Mouse (Mus musculus): ENCODE data around the gene Glrp1. TPM values are rescaled to one million over a fixed set of nuclear protein-coding genes. Genes with fewer than 3 reads are reported as not detected.

The Glrp1 gene
- not detected in 2 replicates for polyA plus RNA-seq (2015; fragmentation: Nextera tagmentation; extraction: Ambion mirVana)

DNA sequence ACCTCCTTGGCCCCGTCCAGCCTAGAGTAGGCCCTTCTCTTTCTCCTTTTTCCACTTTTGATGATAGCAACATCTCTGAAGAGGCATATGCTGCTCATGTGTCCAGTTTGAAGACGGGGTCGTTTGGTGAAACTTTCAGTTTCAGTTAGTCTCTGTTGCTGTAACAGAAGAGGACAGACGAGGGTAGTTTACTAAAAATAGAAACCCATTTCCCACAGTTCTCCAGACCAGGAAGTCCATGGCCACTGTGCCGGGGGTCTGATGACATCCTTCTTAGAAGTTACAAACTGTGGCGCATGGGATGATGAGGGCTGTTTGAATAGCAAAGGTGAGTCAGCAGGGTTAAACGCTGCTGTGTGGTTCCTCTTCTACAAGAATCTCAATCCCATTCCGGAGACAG, at the start of gene Glrp1:
Gene Glrp1 (minus strand): TSS at position 278 of the 400 bp plus-strand sequence.
- no peak for ATAC-seq (ENCODE audit: low read depth)
- no peaks in the 10 kb centered on the region for H3K9me3 ChIP-seq
- H3K9ac ChIP-seq, result no peak within 1 kb of the TSS
- no peak within 1 kb of the TSS for H3K27ac ChIP-seq (replicated peaks)
- H3K4me2 ChIP-seq, result no peak within 1 kb of the TSS
- H3K4me3 ChIP-seq, result no peak within 1 kb of the TSS
- H3K27me3 ChIP-seq, result no peaks in the 10 kb centered on the region
- H3K36me3 ChIP-seq, result no peaks in the 10 kb centered on the region
- peaks cover 6% of the 10 kb centered on the region for H3K4me1 ChIP-seq (replicated peaks)
- WGBS, result 84% methylated on average over 8 of the region's 8 CpGs

DNA sequence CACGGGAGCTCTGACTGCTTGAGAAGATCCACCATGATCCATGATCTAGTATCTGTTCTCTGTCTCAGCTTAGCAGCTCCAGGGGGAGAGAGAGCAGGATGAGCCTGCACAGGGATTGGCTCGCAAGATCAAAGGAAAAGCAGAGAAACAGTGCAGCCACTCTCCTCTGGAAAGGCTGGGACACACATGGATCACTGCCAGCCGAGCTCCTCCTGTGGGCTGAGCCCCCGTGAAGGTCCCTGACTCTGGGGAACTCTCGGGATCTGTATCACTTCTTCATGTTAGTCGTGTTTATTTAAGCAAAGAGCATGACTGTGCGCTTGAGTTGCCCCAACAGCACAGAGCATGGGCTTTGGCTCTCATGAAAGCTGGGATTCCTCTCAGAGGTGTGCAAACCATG, 49.4 kb upstream of the Glrp1 start:
- no peak overlapping the region for H3K4me2 ChIP-seq
- H3K4me3 ChIP-seq, result no peak overlapping the region
- WGBS, result 15% methylated on average over 7 of the region's 7 CpGs
- no peaks in the 10 kb centered on the region for H3K36me3 ChIP-seq
- H3K9me3 ChIP-seq, result no peaks in the 10 kb centered on the region
- H3K4me1 ChIP-seq (replicated peaks), result peaks cover 12% of the 10 kb centered on the region; the same call in 1 of the 2 replicates
- no peaks in the 10 kb centered on the region for H3K27me3 ChIP-seq
- no peak overlapping the region for H3K9ac ChIP-seq
- peak; percentile 65; the same call in 1 of the 2 replicates for ATAC-seq (ENCODE audit: low read depth)
- H3K27ac ChIP-seq (replicated peaks), result no peak overlapping the region

DNA sequence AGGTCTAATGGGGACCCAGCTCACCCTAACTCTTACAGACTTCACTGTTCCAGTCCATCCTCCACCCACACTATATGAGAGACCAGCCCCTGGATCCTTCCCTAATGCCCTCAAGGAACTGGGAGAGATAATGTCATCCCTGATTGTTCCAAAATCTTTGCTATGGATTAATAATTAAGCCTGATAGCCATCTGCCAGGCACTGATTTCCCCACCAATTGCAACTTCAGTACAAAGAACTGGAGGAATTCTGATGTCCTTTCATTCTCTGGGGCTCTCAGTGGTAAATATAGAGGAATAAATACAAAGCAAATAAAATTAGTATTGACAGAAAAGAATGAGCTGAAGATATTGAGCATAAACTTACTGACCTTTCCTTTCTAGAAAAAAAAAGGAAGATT, 48.9 kb upstream of the Glrp1 start:
- Histone ChIP-seq H3K27ac (replicated peaks) (no peak overlapping the region), H3K36me3 (no peaks in the 10 kb centered on the region), H3K4me1 (replicated peaks) (peaks cover 12% of the 10 kb centered on the region; the same call in 1 of the 2 replicates), H3K9ac (no peak overlapping the region), H3K4me2 (no peak overlapping the region), H3K27me3 (no peaks in the 10 kb centered on the region), H3K9me3 (no peaks in the 10 kb centered on the region), H3K4me3 (no peak overlapping the region)
- no peak for ATAC-seq (ENCODE audit: low read depth)

DNA sequence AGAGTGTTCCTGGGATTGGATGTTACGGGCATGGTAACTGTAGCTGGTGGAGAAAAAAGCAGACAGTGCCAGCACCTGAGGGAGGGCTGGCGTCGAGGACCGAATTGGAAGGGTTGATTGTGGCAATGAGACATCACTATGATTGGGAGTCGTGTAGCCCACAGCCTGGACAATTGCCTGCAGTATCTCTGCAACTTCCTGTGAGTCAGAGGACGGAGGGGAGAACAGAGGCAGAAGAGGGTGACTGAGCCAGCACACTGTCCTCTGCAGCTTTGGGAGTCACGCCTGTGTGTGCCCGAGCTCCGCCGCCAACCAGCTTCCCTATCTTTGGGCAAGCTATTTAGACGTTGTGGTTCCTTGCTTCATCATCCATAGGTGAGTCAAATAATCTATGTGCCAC, 46.5 kb upstream of the Glrp1 start:
- ATAC-seq (ENCODE audit: low read depth), result no peak
- Histone ChIP-seq H3K27ac (replicated peaks) (no peak overlapping the region), H3K36me3 (no peaks in the 10 kb centered on the region), H3K9me3 (no peaks in the 10 kb centered on the region), H3K4me2 (no peak overlapping the region), H3K4me1 (replicated peaks) (peaks cover 12% of the 10 kb centered on the region; the same call in 1 of the 2 replicates), H3K9ac (no peak overlapping the region), H3K27me3 (no peaks in the 10 kb centered on the region), H3K4me3 (no peak overlapping the region)
- 89% methylated on average over 11 of the region's 11 CpGs for WGBS

DNA sequence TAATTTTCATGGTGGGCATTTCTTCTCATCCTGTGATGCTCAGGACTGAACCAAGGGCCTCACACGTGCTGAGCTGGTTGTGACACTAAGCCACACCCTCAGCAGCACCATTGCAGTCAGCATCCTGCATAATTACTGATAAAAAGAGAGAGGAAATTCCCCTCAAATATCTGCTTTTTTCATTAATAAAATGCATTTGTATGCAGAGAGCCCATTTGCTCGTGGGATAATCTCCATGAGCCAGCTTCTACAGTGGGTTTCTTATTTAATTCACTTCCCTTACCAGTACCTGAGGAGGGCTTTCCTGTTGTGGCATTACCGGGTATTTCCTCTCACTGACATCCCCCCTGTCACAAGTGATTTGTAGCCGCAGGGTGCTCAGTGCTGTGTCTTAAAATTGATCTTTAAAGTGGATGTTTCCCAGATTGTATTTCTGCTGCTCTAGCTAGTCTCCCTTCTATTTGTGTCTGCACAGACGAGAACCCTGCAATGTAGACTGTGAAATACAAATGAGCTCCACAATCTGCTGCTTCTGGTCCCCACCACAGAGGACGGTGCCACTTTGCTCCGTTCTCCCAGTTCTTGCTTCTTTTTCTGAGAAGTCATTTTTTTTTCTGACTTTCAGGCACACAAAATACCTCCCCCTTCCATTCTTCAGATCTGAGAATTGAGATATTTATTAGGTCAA, 43.8 kb upstream of the Glrp1 start:
- 48% methylated on average over 7 of the region's 7 CpGs for WGBS
- Histone ChIP-seq H3K36me3 (no peaks in the 10 kb centered on the region), H3K27me3 (no peaks in the 10 kb centered on the region), H3K27ac (replicated peaks) (no peak overlapping the region), H3K4me2 (no peak overlapping the region), H3K4me1 (replicated peaks) (no peaks in the 10 kb centered on the region), H3K9ac (no peak overlapping the region), H3K9me3 (no peaks in the 10 kb centered on the region), H3K4me3 (no peak overlapping the region)
- no peak for ATAC-seq (ENCODE audit: low read depth)

DNA sequence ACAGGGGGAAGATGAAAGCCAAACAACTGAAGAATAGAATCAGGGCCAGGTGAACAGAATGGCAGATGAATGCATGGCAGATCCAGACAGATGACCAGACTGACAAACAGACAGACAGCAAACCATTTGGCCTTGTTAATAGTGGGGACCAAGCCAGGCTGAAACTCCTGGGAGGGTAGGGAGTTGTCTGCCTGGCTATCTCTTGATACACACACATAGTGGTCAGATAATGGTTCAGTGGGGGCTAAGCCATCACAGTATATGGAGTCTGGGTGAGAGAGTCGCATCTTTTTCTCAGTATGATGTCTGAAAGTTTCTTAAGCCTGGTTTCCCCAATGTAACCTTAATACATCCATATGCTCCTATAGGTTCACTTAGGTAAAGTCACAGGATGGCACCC, 39.4 kb upstream of the Glrp1 start:
- 97% methylated on average over 1 of the region's 1 CpGs for WGBS
- H3K4me1 ChIP-seq (replicated peaks), result no peaks in the 10 kb centered on the region
- no peak overlapping the region for H3K9ac ChIP-seq
- H3K27me3 ChIP-seq, result no peaks in the 10 kb centered on the region
- no peak overlapping the region for H3K4me2 ChIP-seq
- no peak overlapping the region for H3K4me3 ChIP-seq
- H3K36me3 ChIP-seq, result no peaks in the 10 kb centered on the region
- H3K27ac ChIP-seq (replicated peaks), result no peak overlapping the region
- H3K9me3 ChIP-seq, result no peaks in the 10 kb centered on the region
- no peak for ATAC-seq (ENCODE audit: low read depth)

DNA sequence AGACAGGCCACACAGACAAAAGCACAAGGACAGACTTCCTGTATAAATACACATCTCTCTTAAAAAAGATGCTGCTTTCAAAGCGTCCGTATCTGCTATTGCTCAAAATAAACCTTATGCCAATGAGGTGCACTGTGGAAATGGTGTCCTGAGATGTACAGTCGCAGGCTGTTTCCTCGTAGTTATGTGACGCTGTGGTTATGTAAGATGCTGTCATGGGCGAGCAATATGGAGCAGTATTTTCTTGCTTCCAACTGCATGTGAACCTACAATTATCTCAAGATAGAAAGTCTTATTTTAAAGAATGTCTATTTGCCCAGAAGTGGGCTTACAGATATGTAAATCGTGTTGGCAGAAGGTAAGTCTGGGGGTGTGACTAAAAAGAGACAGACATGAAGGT, 37.3 kb upstream of the Glrp1 start:
- WGBS, result 89% methylated on average over 7 of the region's 7 CpGs
- H3K9ac ChIP-seq, result no peak overlapping the region
- H3K4me2 ChIP-seq, result no peak overlapping the region
- H3K36me3 ChIP-seq, result no peaks in the 10 kb centered on the region
- H3K4me3 ChIP-seq, result no peak overlapping the region
- no peaks in the 10 kb centered on the region for H3K4me1 ChIP-seq (replicated peaks)
- H3K27ac ChIP-seq (replicated peaks), result no peak overlapping the region
- no peaks in the 10 kb centered on the region for H3K27me3 ChIP-seq
- H3K9me3 ChIP-seq, result no peaks in the 10 kb centered on the region
- ATAC-seq (ENCODE audit: low read depth), result no peak

DNA sequence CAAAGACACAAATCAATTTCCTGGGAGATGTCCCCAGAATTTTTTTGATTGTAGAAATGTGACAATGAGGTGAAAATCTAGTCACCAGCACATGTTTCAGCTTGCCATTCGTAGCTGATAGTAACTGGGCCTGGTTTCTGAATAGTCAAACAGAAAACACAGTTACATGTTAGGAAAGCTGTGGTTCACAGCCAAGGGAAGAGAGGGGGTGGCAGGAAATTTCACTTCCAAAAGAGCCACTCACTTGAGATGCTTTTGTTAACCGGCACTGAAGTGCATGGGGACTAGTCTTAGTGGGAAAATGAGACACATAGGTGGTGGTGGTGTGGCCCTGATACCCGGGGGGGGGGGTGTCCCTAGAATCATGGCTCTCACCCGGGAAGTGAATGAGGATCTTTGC, 33.7 kb upstream of the Glrp1 start:
- Histone ChIP-seq H3K4me3 (no peak overlapping the region), H3K4me1 (replicated peaks) (no peaks in the 10 kb centered on the region), H3K27me3 (no peaks in the 10 kb centered on the region), H3K4me2 (no peak overlapping the region), H3K9me3 (no peaks in the 10 kb centered on the region), H3K27ac (replicated peaks) (no peak overlapping the region), H3K36me3 (no peaks in the 10 kb centered on the region), H3K9ac (no peak overlapping the region)
- ATAC-seq (ENCODE audit: low read depth), result no peak
- 80% methylated on average over 4 of the region's 4 CpGs for WGBS

DNA sequence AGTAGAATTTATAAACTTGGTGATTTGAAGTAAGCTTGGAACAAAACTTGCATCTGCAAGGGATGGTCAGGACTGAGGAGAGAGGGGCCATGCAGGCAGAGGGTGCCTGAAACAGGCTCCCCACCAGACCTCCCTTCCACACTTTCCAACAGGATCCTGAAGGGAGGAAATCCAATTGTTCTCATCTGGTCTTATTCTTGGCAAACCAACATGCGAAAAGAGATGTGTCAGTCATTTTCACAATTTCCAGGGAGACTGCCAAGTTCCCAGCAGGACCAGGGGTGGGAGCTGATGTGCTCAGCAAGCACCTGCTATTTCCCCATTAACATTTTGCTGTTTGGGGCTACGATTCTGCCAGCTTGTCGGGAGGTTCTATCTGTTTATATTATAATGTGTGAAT, 30.0 kb upstream of the Glrp1 start:
- H3K27ac ChIP-seq (replicated peaks), result no peak overlapping the region
- no peaks in the 10 kb centered on the region for H3K9me3 ChIP-seq
- H3K4me3 ChIP-seq, result no peak overlapping the region
- H3K27me3 ChIP-seq, result no peaks in the 10 kb centered on the region
- no peaks in the 10 kb centered on the region for H3K36me3 ChIP-seq
- no peak overlapping the region for H3K9ac ChIP-seq
- no peak overlapping the region for H3K4me2 ChIP-seq
- WGBS, result 62% methylated on average over 3 of the region's 3 CpGs
- no peak for ATAC-seq (ENCODE audit: low read depth)
- H3K4me1 ChIP-seq (replicated peaks), result no peaks in the 10 kb centered on the region

DNA sequence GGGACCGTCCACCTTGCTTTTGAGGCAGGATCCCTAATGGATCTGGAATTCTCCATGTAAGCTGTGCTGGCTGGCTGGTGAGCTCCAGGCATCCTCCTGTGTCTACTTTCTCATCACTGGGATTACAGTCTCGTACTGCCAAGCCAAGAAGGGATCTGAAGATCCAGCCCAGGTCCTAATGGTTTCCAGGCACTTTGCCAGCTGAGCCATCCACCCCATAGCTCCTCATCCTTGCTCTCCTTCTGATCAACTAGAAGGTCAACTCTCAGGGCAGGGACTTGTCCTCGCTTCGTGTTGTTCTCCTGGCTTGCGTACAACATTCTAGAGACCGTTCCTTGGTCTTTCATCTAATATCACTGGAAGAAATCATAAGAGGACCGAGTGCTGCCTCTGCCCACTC, 29.4 kb upstream of the Glrp1 start:
- Histone ChIP-seq H3K36me3 (no peaks in the 10 kb centered on the region), H3K27ac (replicated peaks) (no peak overlapping the region), H3K27me3 (no peaks in the 10 kb centered on the region), H3K4me3 (no peak overlapping the region), H3K9ac (no peak overlapping the region), H3K9me3 (no peaks in the 10 kb centered on the region), H3K4me2 (no peak overlapping the region), H3K4me1 (replicated peaks) (no peaks in the 10 kb centered on the region)
- 85% methylated on average over 7 of the region's 7 CpGs for WGBS
- no peak for ATAC-seq (ENCODE audit: low read depth)

DNA sequence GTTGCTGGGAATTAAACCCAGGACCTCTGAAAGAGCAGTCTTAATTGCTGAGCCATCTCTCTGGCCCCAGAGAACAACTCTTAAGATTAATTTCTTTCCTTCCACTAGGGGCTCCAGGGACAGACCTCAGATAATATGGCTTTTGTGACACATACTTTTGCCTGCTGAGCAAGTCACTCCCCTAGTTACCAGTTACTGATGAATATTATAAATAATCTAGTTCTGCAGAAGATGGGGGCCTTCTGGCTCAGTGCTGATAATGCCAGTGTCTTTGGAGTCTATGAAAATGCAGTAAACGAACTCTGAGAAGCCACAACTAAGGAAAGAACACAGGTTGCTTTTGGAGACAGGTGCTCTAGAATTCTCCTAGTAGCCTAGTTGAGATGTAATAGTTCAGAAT, 26.4 kb upstream of the Glrp1 start:
- no peak for ATAC-seq (ENCODE audit: low read depth)
- Histone ChIP-seq H3K36me3 (no peaks in the 10 kb centered on the region), H3K9me3 (no peaks in the 10 kb centered on the region), H3K27me3 (no peaks in the 10 kb centered on the region), H3K9ac (no peak overlapping the region), H3K27ac (replicated peaks) (no peak overlapping the region), H3K4me2 (no peak overlapping the region), H3K4me3 (no peak overlapping the region), H3K4me1 (replicated peaks) (no peaks in the 10 kb centered on the region)
- WGBS, result 85% methylated on average over 1 of the region's 1 CpGs

DNA sequence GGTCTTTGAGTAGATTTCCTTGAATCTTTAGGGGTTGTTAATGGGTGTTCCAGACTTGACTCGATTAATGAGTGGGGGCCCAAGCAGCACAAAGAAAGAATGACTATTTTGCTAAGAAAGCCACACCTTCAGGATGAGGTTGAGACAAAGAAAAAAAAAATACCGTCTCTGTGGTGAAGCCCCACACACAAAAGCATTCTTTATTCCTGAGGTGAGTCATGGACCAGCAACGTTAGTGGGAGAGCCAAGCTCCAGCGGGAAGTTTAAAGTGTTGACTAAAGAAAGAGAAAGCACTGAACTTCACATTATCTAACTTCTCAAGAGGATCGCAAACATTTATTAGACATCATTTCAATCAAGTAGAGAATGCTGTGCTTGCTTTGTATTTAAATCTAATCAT, 24.2 kb upstream of the Glrp1 start:
- 74% methylated on average over 5 of the region's 5 CpGs for WGBS
- H3K27me3 ChIP-seq, result no peaks in the 10 kb centered on the region
- no peak for ATAC-seq (ENCODE audit: low read depth)
- H3K36me3 ChIP-seq, result no peaks in the 10 kb centered on the region
- H3K4me2 ChIP-seq, result no peak overlapping the region
- H3K9ac ChIP-seq, result no peak overlapping the region
- no peak overlapping the region for H3K27ac ChIP-seq (replicated peaks)
- no peaks in the 10 kb centered on the region for H3K4me1 ChIP-seq (replicated peaks)
- no peak overlapping the region for H3K4me3 ChIP-seq
- H3K9me3 ChIP-seq, result no peaks in the 10 kb centered on the region

DNA sequence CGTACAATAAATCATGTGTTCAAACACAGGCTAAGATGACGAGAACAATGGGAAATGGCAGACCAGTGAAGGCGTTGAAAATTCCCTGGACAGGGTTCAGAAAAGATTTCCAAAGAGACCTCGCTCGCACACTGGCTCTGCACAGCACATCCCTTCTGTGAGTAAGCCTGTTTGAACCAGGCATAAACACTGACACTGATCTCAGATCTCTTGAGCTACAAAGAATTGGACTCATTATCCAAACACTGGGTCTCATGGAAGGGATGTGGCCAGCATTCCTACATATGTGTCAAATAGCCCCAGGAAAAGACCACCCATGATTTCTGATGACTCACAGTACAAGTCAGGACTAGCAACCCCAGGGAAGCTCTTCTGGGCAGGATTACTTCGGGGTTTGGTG, 16.3 kb upstream of the Glrp1 start:
- 39% methylated on average over 6 of the region's 6 CpGs for WGBS
- Histone ChIP-seq H3K27me3 (no peaks in the 10 kb centered on the region), H3K27ac (replicated peaks) (no peak overlapping the region), H3K4me3 (no peak overlapping the region), H3K9ac (no peak overlapping the region), H3K4me1 (replicated peaks) (peaks cover 5% of the 10 kb centered on the region; the same call in 1 of the 2 replicates), H3K9me3 (no peaks in the 10 kb centered on the region), H3K36me3 (no peaks in the 10 kb centered on the region), H3K4me2 (no peak overlapping the region)
- ATAC-seq (ENCODE audit: low read depth), result no peak

All from neural tube, embryonic 13.5 days (tissue).